16 mouse cellular contexts compared by ENCODE assay signal in genomic region chr12:72674820-72675219, GRCm38 (mm10). TPM values are rescaled to one million over a fixed set of nuclear protein-coding genes. Genes with fewer than 3 reads are reported as not detected.
DNase-seq lines count a peak whose midpoint lies in the region; ATAC-seq and TF ChIP-seq lines count a peak whose summit lies in the region.
"Had no signal": no experiment of that assay in that cellular context is flagged by ENCODE, and none has a peak within 500 bp of the region (broad histone marks: within the 10 kb centered on the region; RNA-seq: fewer than 3 reads in every experiment).

No protein-coding gene starts in this region.

- peak overlapping the region; percentile 70 for H3K27ac ChIP-seq in gastrocnemius, adult 2 months
- H3K27ac ChIP-seq: limb, embryonic 12.5 days; neural tube, embryonic 15.5 days had no signal

- no peak for TF ChIP-seq CTCF in gastrocnemius, adult 2 months (IDR thresholded peaks at IDR 0.05)

- H3K4me3 ChIP-seq in gastrocnemius, adult 2 months = peak overlapping the region; percentile 48
- H3K4me3 ChIP-seq: limb, embryonic 12.5 days; neural tube, embryonic 15.5 days had no signal

- intact Hi-C loops in gastrocnemius, adult 2 months (cut with DNase I) = loop anchor here (5.0 kb wide), 1 partner anchor 143 kb away; no protein-coding TSS in a partner anchor
- intact Hi-C loops in left cerebral cortex, postnatal 4 days (cut with DNase I) = no loop called here
- intact Hi-C loops in left cerebral cortex, postnatal 36 days (cut with DNase I) = no loop called here

- peak; percentile 42 for ATAC-seq in megakaryocyte progenitor cell, adult 5-6 weeks (replicated peaks; ENCODE audit: poor library complexity)
- ATAC-seq: midbrain, embryonic 16.5 days had no signal

- DNase-seq in gastrocnemius, adult 2 months = peak; percentile 38
- no peak for DNase-seq in gastrocnemius, adult 18-20 months (ENCODE audit: low spot score)
- peak; percentile 62 for DNase-seq in left cerebral cortex, postnatal 4 days
- DNase-seq in left cerebral cortex, postnatal 36 days (ENCODE audit: low spot score in 2 of 2) = no peak
- DNase-seq in Muller cell, postnatal 12 days (ENCODE audit: inconsistent ontology term) = peak; percentile 88
- DNase-seq in spleen, adult 18-20 months = no peak
- no peak for DNase-seq in urinary bladder, postnatal 25 days (ENCODE audit: low spot score)
- DNase-seq: adrenal gland, postnatal 25 days; kidney, postnatal 14 days; thymus, adult 2 months had no signal

RNA-seq across cellular contexts. Expression of gene Dhrs7, which starts 10.1 kb away (rescaled TPM):
- total RNA-seq in gastrocnemius, adult 2 months (2021) = 10 to 100 TPM; 11.7 to 22.5 TPM
- total RNA-seq in gastrocnemius, adult 18-20 months (2021) = 10 to 100 TPM; 15.9 to 19.2 TPM
- total RNA-seq in left cerebral cortex, postnatal 4 days (2021) = 10 to 100 TPM; 15.0 to 15.8 TPM
- 10 to 100 TPM; 34.2 to 45.4 TPM for total RNA-seq in left cerebral cortex, postnatal 36 days (2021)
- total RNA-seq in megakaryocyte progenitor cell, adult 5-6 weeks (2015) = 30.0 and 33.0 TPM in 2 replicates
- total RNA-seq in megakaryocyte progenitor cell, adult 5-6 weeks (2017) = 49.9 and 59.7 TPM in 2 replicates

RNA-seq across cellular contexts. Expression of gene Gm4756, which starts 25.4 kb away (rescaled TPM):
- total RNA-seq in gastrocnemius, adult 2 months (2021) = not detected
- total RNA-seq in gastrocnemius, adult 18-20 months (2021) = not detected
- total RNA-seq in left cerebral cortex, postnatal 4 days (2021) = not detected
- total RNA-seq in left cerebral cortex, postnatal 36 days (2021) = not detected
- total RNA-seq in megakaryocyte progenitor cell, adult 5-6 weeks (2015) = not detected in 2 replicates
- total RNA-seq in megakaryocyte progenitor cell, adult 5-6 weeks (2017) = not detected in 2 replicates
- total RNA-seq: adrenal gland, postnatal 25 days; heart, adult 8-10 months; layer of hippocampus, postnatal 25 days had no signal

Comparison
In these comparisons a context has a peak if more than half of its experiments do, and no peak if none do; other contexts are left out.
1. DNase-seq: peak in gastrocnemius, adult 2 months (single experiment), left cerebral cortex, postnatal 4 days (single experiment) and Muller cell, postnatal 12 days (single experiment); none in gastrocnemius, adult 18-20 months (single experiment), left cerebral cortex, postnatal 36 days (0 of 2), spleen, adult 18-20 months (0 of 2) and urinary bladder, postnatal 25 days (single experiment).